Mouse (Mus musculus) kidney, adult 2 months (tissue): Measurements from ENCODE around the gene Odf4.

Experiments
- CTCF ChIP-seq: fragments of 200-500 bp; conservative IDR thresholded peaks from 2 replicates; pipeline ENCODE4 v1.5.1; 2011; ENCODE audit warnings: low read depth, mild to moderate bottlenecking, control low read depth, low read length, moderate library complexity, mixed read lengths; ENCODE audit not compliant: insufficient read depth, insufficient read length
- POLR2A ChIP-seq: fragments of 200-500 bp; IDR thresholded peaks from one replicate; pipeline ENCODE4 v1.6.1; 2011; ENCODE audit warnings: low read depth, low read length, control low read depth

DNA sequence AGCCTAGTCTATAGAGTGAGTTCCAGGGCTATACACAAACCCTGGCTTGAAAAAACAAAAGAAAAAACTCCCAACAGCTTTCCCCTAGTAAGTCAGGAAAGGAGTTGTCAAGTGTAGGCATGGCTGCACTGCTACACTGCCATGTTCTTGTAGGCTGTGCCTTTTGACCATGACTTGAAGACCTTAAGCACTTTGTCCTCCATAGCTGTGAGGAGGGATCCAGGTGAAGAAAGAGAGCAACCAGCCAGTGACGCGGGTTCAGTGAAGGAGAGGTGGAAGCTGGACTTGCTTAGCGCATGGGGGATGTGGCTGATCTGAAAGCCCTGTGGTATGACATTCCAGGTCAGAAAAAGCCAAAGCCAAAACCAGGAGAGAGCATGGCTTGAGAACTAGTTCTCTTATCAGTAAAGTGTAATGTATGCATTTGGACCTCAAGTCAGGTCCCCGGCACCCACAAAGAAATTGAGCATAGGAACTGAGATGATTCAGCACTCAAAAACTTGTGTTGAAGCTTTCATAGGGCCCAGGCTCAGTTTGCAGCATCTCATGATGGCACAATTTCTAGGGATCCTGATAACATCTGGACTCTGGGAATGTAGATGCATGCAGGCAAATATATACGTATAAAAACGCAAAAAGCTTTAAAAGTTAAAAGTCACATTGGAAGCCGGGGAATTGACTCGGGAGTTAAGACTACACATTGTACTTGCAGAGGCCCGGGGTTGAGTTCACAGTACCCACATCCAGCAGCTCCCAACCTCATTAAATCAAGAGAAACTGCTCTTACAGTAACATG, 21.0 kb downstream of the Odf4 start:
- TF ChIP-seq CTCF (no peak), POLR2A (no peak)
